Mouse (Mus musculus) brain, embryonic 18.5 days (tissue): Measurements from ENCODE around the gene Vasp.

Source experiments
- DNase-seq: peaks from one replicate; pipeline ENCODE4 v3.0.0-alpha.2; 2012; ENCODE audit warnings: low read depth, low spot score

Vasp gene

DNA sequence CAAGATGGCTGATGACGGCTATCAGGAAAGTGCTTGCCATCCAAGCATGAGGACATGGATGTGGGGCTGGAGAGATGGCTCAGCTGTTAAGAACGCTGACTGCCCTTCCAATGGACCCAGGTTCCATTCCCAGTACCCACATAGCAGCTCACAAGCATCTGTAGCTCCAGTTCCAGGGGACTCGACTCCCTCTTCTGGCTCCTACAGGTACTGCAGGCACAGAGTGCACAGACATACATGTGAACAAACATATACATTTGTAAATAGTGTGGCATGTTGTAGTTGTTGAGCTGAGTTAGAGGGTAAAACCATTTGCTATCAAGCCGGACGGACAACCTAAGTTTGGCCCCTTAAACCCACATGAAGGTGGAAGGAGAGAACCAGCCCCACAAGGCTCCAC, 61.6 kb downstream of the Vasp start:
- DNase-seq, result no peak

DNA sequence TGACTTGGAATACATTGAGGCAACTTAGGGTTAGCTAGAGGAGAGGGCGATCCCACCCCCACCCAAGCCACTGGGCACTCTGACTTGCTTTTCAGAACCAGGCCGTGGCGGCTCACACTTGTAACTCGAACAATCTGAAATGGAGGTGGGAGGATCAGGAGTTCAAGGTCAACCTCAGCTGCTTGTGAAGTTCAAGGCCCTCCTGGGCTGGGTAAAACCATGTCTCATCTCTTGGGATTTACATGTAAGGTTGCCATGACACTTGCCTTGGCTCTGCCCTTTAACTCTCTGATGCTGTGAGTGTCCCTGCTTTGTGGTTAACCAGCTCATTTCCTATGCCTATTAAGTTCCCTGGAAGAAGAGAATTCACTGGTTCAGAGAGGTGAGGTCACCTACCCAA, 62.1 kb downstream of the Vasp start:
- DNase-seq, result no peak

DNA sequence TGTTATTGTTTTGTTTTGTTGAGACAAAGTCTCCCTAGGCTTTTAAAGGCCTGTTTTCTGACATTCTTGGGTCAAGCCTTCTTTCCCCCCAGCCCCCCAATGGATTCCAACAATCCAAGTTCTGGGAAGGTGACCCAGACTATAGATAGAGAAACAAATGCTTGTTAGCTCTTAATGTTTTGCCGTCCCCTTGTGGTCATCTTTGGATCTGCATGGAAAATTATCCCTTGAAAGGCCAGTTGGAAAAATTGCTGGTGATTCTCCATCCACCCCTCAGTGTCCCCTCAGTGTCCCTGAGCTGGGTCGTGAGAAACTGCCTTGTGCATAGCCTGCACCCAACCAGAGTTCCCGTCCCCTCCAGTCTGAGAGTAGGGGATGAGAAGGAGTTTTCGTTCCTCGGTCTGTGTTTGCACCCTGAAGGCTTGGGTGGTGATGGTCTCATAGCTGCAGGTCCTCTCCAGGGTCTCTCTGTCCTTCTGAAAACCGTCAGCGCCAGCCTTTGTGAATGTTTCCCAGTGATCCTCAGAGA, 62.6 kb downstream of the Vasp start:
- DNase-seq, result no peak

DNA sequence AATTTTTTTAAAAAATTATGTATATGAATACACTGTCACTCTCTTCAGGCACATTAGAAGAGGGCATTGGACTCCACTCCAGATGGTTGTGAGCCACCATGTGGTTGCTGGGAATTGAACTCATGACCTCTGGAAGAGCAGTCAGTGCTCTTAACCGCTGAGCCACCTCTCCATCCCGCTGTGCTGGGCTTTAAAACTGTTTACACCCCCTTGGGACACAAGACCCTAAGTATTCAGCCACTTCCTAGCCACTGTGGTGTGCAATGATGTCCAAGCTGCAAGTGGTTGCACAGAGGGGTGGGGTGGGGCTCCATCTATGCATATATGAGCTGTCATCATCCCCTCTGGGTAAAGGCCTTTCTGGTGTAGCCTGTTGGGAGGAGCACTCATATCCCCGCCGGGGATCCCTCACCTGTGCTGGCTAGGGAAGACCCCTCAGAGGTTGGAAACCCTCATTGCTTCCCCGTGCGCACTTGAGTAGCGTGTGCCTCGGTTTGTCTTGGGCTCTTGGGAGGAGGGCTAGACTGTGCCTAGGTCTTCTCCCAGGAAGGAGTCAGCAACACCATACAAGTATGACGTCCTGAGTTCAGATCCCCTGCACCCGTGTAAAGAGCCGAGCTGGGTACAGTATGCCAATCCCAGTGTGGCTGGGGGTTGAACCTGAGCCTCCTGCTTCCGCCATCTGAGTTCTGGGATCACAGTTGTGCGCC, 63.3 kb downstream of the Vasp start:
- DNase-seq, result no peak
